Mouse (Mus musculus) hindbrain, embryonic 10.5 days (tissue): ENCODE data around the gene Rnf222. TPM values are rescaled to one million over a fixed set of nuclear protein-coding genes. Genes with fewer than 3 reads are reported as not detected.
A peak's percentile ranks its signal among the peaks of the same experiment; 100 is the strongest.
"Not testable (repeated sequence)": the region's sequence is repeated elsewhere in the genome, so short reads cannot be mapped to it uniquely, and the experiment has no call there.

ENCODE experiments used
- DNase-seq: peaks from one replicate; pipeline ENCODE4 v3.0.0-alpha.2; 2017; ENCODE audit warnings: low spot score
- H3K27ac ChIP-seq: fragments of 300-500 bp; sonication (generic); 2 replicates; pipeline ENCODE4 v1.5.1; 2016; ENCODE audit warnings: mild to moderate bottlenecking, moderate library complexity
- H3K27me3 ChIP-seq: fragments of 300-500 bp; sonication (generic); 2 replicates; pipeline ENCODE4 v1.6.1; 2016; ENCODE audit warnings: mild to moderate bottlenecking; ENCODE audit not compliant: poor library complexity, insufficient read depth, severe bottlenecking
- H3K36me3 ChIP-seq: fragments of 300-500 bp; sonication (generic); 2 replicates; pipeline ENCODE4 v1.6.1; 2016; ENCODE audit warnings: mild to moderate bottlenecking, moderate library complexity
- H3K4me1 ChIP-seq: fragments of 300-500 bp; sonication (generic); replicated peaks from 2 replicates; pipeline ENCODE4 v1.6.1; 2016; ENCODE audit warnings: mild to moderate bottlenecking
- H3K4me3 ChIP-seq: fragments of 300-500 bp; sonication (generic); 2 replicates; pipeline ENCODE4 v1.5.1; 2016; ENCODE audit warnings: mild to moderate bottlenecking, moderate library complexity
- H3K9me3 ChIP-seq: fragments of 300-500 bp; sonication (generic); 2 replicates; pipeline ENCODE4 v1.6.1; 2016; ENCODE audit warnings: mild to moderate bottlenecking, moderate library complexity
- whole genome bisulfite sequencing: fragments of 180-500 bp; shearing (Covaris S2); methylation state at CpG from one replicate; pipeline ENCODE4 v1.1.7; 2016; 5-methylcytosine and 5-hydroxymethylcytosine counted together
- polyA plus RNA-seq: library from polyadenylated mRNA; unstranded; fragments of >200 nt; fragmentation: Nextera tagmentation; extraction: Ambion mirVana; gene quantifications from 2 replicates; pipeline ENCODE4 v1.2.1, GENCODE M21; 2016

Rnf222 gene
- polyA plus RNA-seq, 1 experiment from 2014 or later, result 0.07 TPM

DNA sequence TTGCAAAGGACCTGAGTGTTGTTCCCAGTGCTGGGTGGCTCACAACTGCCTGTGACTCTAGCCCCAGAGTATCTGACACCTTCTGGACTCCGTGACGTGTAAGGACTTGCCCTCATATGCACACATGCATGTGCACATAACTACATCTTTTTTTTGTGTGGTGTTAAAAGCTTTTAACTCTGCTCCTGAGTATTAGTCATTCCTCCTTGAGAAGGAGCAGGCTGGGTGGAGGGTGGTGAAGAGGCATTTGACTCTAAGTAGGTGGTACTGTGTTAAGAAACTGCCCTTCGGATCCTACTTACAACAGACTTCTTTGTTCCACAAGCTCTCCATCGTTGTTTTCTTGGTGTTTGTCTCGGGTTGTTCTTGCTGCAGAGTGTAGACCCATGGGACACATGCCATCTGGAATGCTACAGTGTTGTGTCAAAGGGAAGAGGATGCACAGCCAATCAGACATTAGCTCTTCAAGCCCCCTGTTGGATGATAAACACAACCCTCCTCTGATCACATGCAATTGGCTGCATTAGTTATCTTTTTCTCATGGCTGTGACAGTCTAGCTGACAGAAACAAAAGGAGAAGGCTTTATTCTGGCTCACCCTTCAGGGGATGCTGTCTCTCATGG lies 45.6 kb downstream of the Rnf222 start:
- H3K9me3 ChIP-seq, result no peaks in the 10 kb centered on the region
- 0 out of 2 replicates have a peak, but pooled peaks cover 3% of the 10 kb centered on the region for H3K4me1 ChIP-seq
- H3K27me3 ChIP-seq, result no peaks in the 10 kb centered on the region
- DNase-seq, result no peak
- WGBS, result 77% methylated on average over 5 of the region's 5 CpGs
- H3K27ac ChIP-seq, result no peak overlapping the region
- H3K36me3 ChIP-seq, result no peaks in the 10 kb centered on the region
- no peak overlapping the region for H3K4me3 ChIP-seq

DNA sequence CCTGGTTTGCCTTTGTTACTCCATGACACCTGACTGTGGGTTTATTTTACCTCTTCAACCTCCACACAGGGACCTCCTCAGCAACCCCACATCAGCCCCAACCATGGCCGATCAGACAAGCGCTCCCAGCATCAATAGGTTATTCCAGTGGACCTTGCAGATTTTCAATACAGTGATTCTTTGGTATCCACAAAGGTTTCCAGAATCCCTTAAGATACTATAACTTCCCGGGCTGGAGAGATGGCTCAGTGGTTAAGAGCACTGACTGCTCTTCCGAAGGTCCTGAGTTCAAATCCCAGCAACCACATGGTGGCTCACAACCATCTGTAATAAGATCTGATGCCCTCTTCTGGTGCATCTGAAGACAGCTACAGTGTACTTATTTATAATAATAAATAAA lies 48.6 kb downstream of the Rnf222 start:
- not testable (repeated sequence) for H3K4me3 ChIP-seq, DNase-seq, H3K9me3 ChIP-seq, H3K27ac ChIP-seq, H3K27me3 ChIP-seq, H3K36me3 ChIP-seq
- peaks cover 14% of the 10 kb centered on the region for H3K4me1 ChIP-seq
- 92% methylated on average over 4 of the region's 4 CpGs for WGBS

DNA sequence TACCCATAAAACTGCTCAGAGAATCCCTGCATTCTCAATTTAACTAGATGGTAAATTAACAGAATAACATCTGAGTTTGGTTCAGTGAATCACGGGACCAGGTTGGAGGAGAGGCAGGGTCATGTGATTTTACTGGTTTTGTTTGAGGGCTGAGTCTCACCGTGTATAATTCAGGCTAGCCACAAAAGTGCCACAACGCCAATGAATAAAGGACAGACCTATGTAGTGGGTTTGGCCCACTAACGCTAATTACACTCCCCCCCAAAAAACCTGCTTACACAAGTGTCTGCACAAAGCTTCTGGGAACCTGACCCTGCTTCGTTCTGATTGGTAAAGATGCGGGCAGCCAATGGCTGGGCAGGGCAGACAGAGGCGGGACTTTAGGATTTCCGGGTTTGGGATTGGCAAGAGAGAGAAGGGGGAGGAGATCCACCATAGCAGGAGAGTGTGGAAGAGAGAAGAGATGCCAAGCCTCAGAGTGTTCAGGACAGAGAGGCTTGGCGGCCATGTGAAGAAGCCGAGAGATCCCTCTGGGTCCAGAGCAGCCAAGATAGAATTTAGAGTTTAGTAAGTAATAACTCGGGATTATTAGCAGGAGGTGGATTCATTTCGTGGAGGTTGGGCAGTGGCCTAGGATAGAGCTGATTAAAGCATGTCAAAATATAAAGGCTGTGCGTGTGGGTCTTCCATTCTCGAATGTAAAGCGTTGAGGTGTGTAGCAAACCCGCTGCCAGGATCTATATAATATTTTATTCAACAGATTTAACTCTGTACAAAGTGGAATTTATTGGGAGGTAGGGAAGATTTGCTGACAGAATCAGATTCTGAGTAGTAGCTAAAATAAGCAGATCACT lies 51.3 kb downstream of the Rnf222 start:
- peak; percentile 90 for DNase-seq
- peak overlapping the region; percentile 57 for H3K4me3 ChIP-seq
- H3K36me3 ChIP-seq, result 0 out of 2 replicates have a peak, but pooled peaks cover 3% of the 10 kb centered on the region
- 6% methylated on average over 16 of the region's 16 CpGs for WGBS
- no peaks in the 10 kb centered on the region for H3K9me3 ChIP-seq
- H3K4me1 ChIP-seq, result peaks cover 11% of the 10 kb centered on the region
- no peaks in the 10 kb centered on the region for H3K27me3 ChIP-seq
- peak overlapping the region; percentile 89 for H3K27ac ChIP-seq

DNA sequence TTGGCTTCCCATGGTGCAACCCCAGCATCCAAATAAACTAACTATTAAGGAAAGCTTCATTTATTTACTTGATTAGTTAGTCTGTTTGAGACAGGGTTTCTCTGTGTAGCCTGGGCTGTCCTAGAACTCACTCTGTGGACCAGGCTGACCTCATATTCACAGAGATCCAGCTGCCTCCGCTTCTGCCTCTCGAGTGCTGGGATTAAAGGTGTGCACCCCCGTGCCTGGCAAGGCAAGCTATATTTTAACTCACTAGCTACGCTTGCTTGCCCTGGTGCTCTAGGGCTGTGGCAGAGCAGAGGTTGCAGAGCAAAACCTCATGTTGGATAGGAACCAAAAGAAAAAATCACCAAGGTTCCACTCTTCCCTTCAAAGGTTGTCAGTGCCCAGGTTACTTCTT lies 52.2 kb downstream of the Rnf222 start:
- WGBS, result 73% methylated on average over 4 of the region's 4 CpGs

DNA sequence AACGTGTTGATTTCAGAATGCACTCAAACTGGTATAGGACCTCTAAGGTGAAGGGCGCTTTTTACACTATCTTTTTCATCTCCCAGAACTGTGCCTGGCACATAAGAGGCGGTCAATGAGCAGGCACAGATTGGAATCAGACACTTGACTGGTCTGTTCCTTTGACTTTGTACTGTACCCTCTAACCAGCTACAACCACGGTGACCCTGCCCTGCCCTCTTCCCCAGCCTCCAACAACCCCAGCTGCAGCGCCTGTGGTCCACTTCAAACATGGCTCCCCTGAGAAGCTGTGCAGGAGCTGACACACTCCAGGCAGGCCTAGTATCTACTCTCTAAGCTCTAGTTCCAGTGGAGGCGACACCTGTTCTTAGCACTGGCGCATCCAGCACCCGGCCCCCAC lies 54.4 kb downstream of the Rnf222 start:
- 0 out of 2 replicates have a peak, but pooled peaks cover 3% of the 10 kb centered on the region for H3K36me3 ChIP-seq
- H3K27me3 ChIP-seq, result peaks cover 22% of the 10 kb centered on the region
- H3K27ac ChIP-seq, result no peak overlapping the region
- H3K9me3 ChIP-seq, result no peaks in the 10 kb centered on the region
- peaks cover 22% of the 10 kb centered on the region for H3K4me1 ChIP-seq
- DNase-seq, result no peak
- 88% methylated on average over 8 of the region's 8 CpGs for WGBS
- H3K4me3 ChIP-seq, result no peak overlapping the region

More for the DNA sequence above, 52.2 kb downstream of the Rnf222 start:
- no peaks in the 10 kb centered on the region for H3K27me3 ChIP-seq
- H3K36me3 ChIP-seq, result 0 out of 2 replicates have a peak, but pooled peaks cover 3% of the 10 kb centered on the region
- peaks cover 11% of the 10 kb centered on the region for H3K4me1 ChIP-seq
- peak overlapping the region; percentile 57 for H3K4me3 ChIP-seq
- H3K9me3 ChIP-seq, result no peaks in the 10 kb centered on the region
- peak overlapping the region; percentile 89 for H3K27ac ChIP-seq
- DNase-seq, result no peak

DNA sequence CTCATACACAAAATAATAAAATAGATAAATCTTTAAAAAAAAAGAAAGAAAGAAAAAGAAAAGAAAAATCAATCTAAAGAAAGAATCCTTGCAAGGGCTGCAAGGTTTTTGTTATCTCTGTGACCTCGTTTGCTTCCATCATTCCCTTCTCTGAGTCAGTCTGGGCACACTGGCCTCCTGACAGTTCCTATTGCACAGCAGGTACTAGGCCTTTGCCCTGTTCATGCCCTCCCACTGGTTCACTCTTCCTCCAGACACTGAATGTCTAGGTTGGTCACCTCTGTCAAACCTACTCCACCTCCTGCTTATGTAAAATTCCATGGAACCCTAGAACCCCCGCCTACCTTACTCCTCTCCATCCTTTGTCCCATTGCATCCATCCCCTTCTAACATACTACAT lies 56.9 kb downstream of the Rnf222 start:
- peaks cover 15% of the 10 kb centered on the region for H3K4me1 ChIP-seq
- H3K4me3 ChIP-seq, result no peak overlapping the region
- WGBS, result 87% methylated on average over 2 of the region's 2 CpGs
- no peaks in the 10 kb centered on the region for H3K9me3 ChIP-seq
- H3K27me3 ChIP-seq, result peaks cover 34% of the 10 kb centered on the region
- 0 out of 2 replicates have a peak, but pooled peaks cover 3% of the 10 kb centered on the region for H3K36me3 ChIP-seq
- no peak for DNase-seq
- H3K27ac ChIP-seq, result no peak overlapping the region

Other genes starting within 250 kb of the Rnf222 start
- 111 and 143 TPM in 2 replicates for gene Myh10, start 197.0 kb upstream of the Rnf222 start, polyA plus RNA-seq
- gene Ndel1, start 16.7 kb upstream of the Rnf222 start, polyA plus RNA-seq, result 56.3 and 57.7 TPM in 2 replicates
- 904 and 972 TPM in 2 replicates for gene Rpl26, start 13.0 kb downstream of the Rnf222 start, polyA plus RNA-seq
- gene Odf4, start 38.5 kb downstream of the Rnf222 start, polyA plus RNA-seq, result not detected in 2 replicates
- gene Arhgef15, start 68.9 kb downstream of the Rnf222 start, polyA plus RNA-seq, result 7.9 and 8.6 TPM in 2 replicates
- 2.0 and 2.5 TPM in 2 replicates for gene Slc25a35, start 79.6 kb downstream of the Rnf222 start, polyA plus RNA-seq
- gene Rangrf, start 86.6 kb downstream of the Rnf222 start, polyA plus RNA-seq, result 69.7 and 78.1 TPM in 2 replicates
- 40.6 and 57.3 TPM in 2 replicates for gene Pfas, start 119.9 kb downstream of the Rnf222 start, polyA plus RNA-seq
- 89.8 and 90.9 TPM in 2 replicates for gene Ctc1, start 127.4 kb downstream of the Rnf222 start, polyA plus RNA-seq
- gene Aurkb, start 157.1 kb downstream of the Rnf222 start, polyA plus RNA-seq, result 184 and 228 TPM in 2 replicates
- 8.5 and 12.6 TPM in 2 replicates for gene Borcs6, start 171.2 kb downstream of the Rnf222 start, polyA plus RNA-seq
- gene Tmem107, start 182.3 kb downstream of the Rnf222 start, polyA plus RNA-seq, result 56.6 and 57.6 TPM in 2 replicates
- 67.1 and 108 TPM in 2 replicates for gene Vamp2, start 199.9 kb downstream of the Rnf222 start, polyA plus RNA-seq
- gene Per1, start 206.7 kb downstream of the Rnf222 start, polyA plus RNA-seq, result 7.8 and 9.8 TPM in 2 replicates
- 0.14 and 0.48 TPM in 2 replicates for gene Hes7, start 231.9 kb downstream of the Rnf222 start, polyA plus RNA-seq
- gene 9130213A22Rik, start 234.0 kb downstream of the Rnf222 start, polyA plus RNA-seq, result 0.13 TPM in 1 of 2 replicates, not detected in the other
- 0.22 TPM in 1 of 2 replicates, not detected in the other for gene Aloxe3, start 237.3 kb downstream of the Rnf222 start, polyA plus RNA-seq